Mouse (Mus musculus) olfactory bulb, adult 2 months (tissue): Measurements from ENCODE around the gene Gls2.

Source experiments
- CTCF ChIP-seq: fragments of 200-500 bp; IDR thresholded peaks from 2 replicates; pipeline ENCODE4 v1.5.1; 2012; ENCODE audit warnings: low read depth, mild to moderate bottlenecking, low read length, moderate library complexity; ENCODE audit not compliant: insufficient read depth
- POLR2A ChIP-seq: fragments of 200-500 bp; IDR thresholded peaks from 2 replicates; pipeline ENCODE4 v1.6.1; 2012; ENCODE audit warnings: mild to moderate bottlenecking, low read depth, low read length, moderate library complexity; ENCODE audit not compliant: insufficient read depth

- no peak for TF ChIP-seq CTCF
- no peak for TF ChIP-seq POLR2A
Observed at GRCm38 (mm10) chr10:128150941-128151340, 43.3 kb upstream of the Gls2 start.
